Mouse (Mus musculus): ENCODE data around the gene Vps33b. TPM values are rescaled to one million over a fixed set of nuclear protein-coding genes. Genes with fewer than 3 reads are reported as not detected.
A peak's percentile ranks its signal among the peaks of the same experiment; 100 is the strongest.

Gene Vps33b
- polyA plus RNA-seq, 1 experiment: 10.7 TPM

GRCm38 (mm10) chr7:80284391-80284790 is 14.9 kb downstream of the Vps33b start:
- H3K4me3 ChIP-seq (ENCODE audit: insufficient read depth, low read length): no peak overlapping the region
- no peak for TF ChIP-seq CTCF (IDR thresholded peaks at IDR 0.05; ENCODE audit: borderline replicate concordance, insufficient read depth, low read length)
- no peak for TF ChIP-seq POLR2A (IDR thresholded peaks at IDR 0.05; ENCODE audit: low read depth, low read length)
- H3K4me1 ChIP-seq (ENCODE audit: control insufficient read depth, insufficient read depth, low read length): no peaks in the 10 kb centered on the region
- no peak overlapping the region for H3K27ac ChIP-seq (ENCODE audit: insufficient read depth, low read length)

- no peak overlapping the region for H3K27ac ChIP-seq (ENCODE audit: insufficient read depth, low read length)
- no peak overlapping the region for H3K4me3 ChIP-seq (ENCODE audit: insufficient read depth, low read length)
- no peak for TF ChIP-seq CTCF (IDR thresholded peaks at IDR 0.05; ENCODE audit: borderline replicate concordance, insufficient read depth, low read length)
- TF ChIP-seq POLR2A (IDR thresholded peaks at IDR 0.05; ENCODE audit: low read depth, low read length): no peak
- H3K4me1 ChIP-seq (ENCODE audit: control insufficient read depth, insufficient read depth, low read length): no peaks in the 10 kb centered on the region
Observed at GRCm38 (mm10) chr7:80285725-80286124, 16.3 kb downstream of the Vps33b start.

- no peak overlapping the region for H3K4me3 ChIP-seq (ENCODE audit: insufficient read depth, low read length)
- TF ChIP-seq POLR2A (IDR thresholded peaks at IDR 0.05; ENCODE audit: low read depth, low read length) (no peak), CTCF (IDR thresholded peaks at IDR 0.05; ENCODE audit: borderline replicate concordance, insufficient read depth, low read length) (no peak)
- H3K4me1 ChIP-seq (ENCODE audit: control insufficient read depth, insufficient read depth, low read length): no peaks in the 10 kb centered on the region
- no peak overlapping the region for H3K27ac ChIP-seq (ENCODE audit: insufficient read depth, low read length)
Observed at GRCm38 (mm10) chr7:80287736-80288135, 18.3 kb downstream of the Vps33b start.

GRCm38 (mm10) chr7:80294062-80294763 is 24.8 kb downstream of the Vps33b start, which contains the start of gene Prc1:
Gene Prc1 (plus strand): TSS chr7:80294450.
- peak within 1 kb of the TSS; percentile 78 for H3K4me3 ChIP-seq (ENCODE audit: insufficient read depth, low read length)
- H3K27ac ChIP-seq (ENCODE audit: insufficient read depth, low read length): peak within 1 kb of the TSS; percentile 71
- H3K4me1 ChIP-seq (ENCODE audit: control insufficient read depth, insufficient read depth, low read length): peaks cover 9% of the 10 kb centered on the region
- TF ChIP-seq CTCF (IDR thresholded peaks at IDR 0.05; ENCODE audit: borderline replicate concordance, insufficient read depth, low read length) (no peak), POLR2A (IDR thresholded peaks at IDR 0.05; ENCODE audit: low read depth, low read length) (peak; percentile 87)

- peak overlapping the region; percentile 78 for H3K4me3 ChIP-seq (ENCODE audit: insufficient read depth, low read length)
- peaks cover 9% of the 10 kb centered on the region for H3K4me1 ChIP-seq (ENCODE audit: control insufficient read depth, insufficient read depth, low read length)
- peak overlapping the region; percentile 29 for H3K27ac ChIP-seq (ENCODE audit: insufficient read depth, low read length)
- TF ChIP-seq POLR2A (IDR thresholded peaks at IDR 0.05; ENCODE audit: low read depth, low read length) (no peak), CTCF (IDR thresholded peaks at IDR 0.05; ENCODE audit: borderline replicate concordance, insufficient read depth, low read length) (no peak)
Observed at GRCm38 (mm10) chr7:80294764-80295648, 25.6 kb downstream of the Vps33b start.

- TF ChIP-seq CTCF (IDR thresholded peaks at IDR 0.05; ENCODE audit: borderline replicate concordance, insufficient read depth, low read length) (no peak), POLR2A (IDR thresholded peaks at IDR 0.05; ENCODE audit: low read depth, low read length) (no peak)
- Histone ChIP-seq H3K4me3 (ENCODE audit: insufficient read depth, low read length) (peak overlapping the region; percentile 31), H3K27ac (ENCODE audit: insufficient read depth, low read length) (peak overlapping the region; percentile 76; the same call in 1 of the 2 replicates), H3K4me1 (ENCODE audit: control insufficient read depth, insufficient read depth, low read length) (peaks cover 9% of the 10 kb centered on the region)
Observed at GRCm38 (mm10) chr7:80296462-80296861, 27.0 kb downstream of the Vps33b start.

- Histone ChIP-seq H3K4me1 (ENCODE audit: control insufficient read depth, insufficient read depth, low read length) (peaks cover 9% of the 10 kb centered on the region), H3K4me3 (ENCODE audit: insufficient read depth, low read length) (peak overlapping the region; percentile 31; the same call in 1 of the 2 replicates), H3K27ac (ENCODE audit: insufficient read depth, low read length) (peak overlapping the region; percentile 76)
- TF ChIP-seq CTCF (IDR thresholded peaks at IDR 0.05; ENCODE audit: borderline replicate concordance, insufficient read depth, low read length) (no peak), POLR2A (IDR thresholded peaks at IDR 0.05; ENCODE audit: low read depth, low read length) (no peak)
Observed at GRCm38 (mm10) chr7:80297041-80297440, 27.6 kb downstream of the Vps33b start.

GRCm38 (mm10) chr7:80298754-80299153 is 29.3 kb downstream of the Vps33b start:
- H3K4me1 ChIP-seq (ENCODE audit: control insufficient read depth, insufficient read depth, low read length): peaks cover 9% of the 10 kb centered on the region
- no peak overlapping the region for H3K27ac ChIP-seq (ENCODE audit: insufficient read depth, low read length)
- TF ChIP-seq CTCF (IDR thresholded peaks at IDR 0.05; ENCODE audit: borderline replicate concordance, insufficient read depth, low read length): no peak
- no peak for TF ChIP-seq POLR2A (IDR thresholded peaks at IDR 0.05; ENCODE audit: low read depth, low read length)
- H3K4me3 ChIP-seq (ENCODE audit: insufficient read depth, low read length): no peak overlapping the region

GRCm38 (mm10) chr7:80299568-80299967 is 30.1 kb downstream of the Vps33b start:
- Histone ChIP-seq H3K4me3 (ENCODE audit: insufficient read depth, low read length) (no peak overlapping the region), H3K4me1 (ENCODE audit: control insufficient read depth, insufficient read depth, low read length) (peaks cover 9% of the 10 kb centered on the region), H3K27ac (ENCODE audit: insufficient read depth, low read length) (no peak overlapping the region)
- TF ChIP-seq POLR2A (IDR thresholded peaks at IDR 0.05; ENCODE audit: low read depth, low read length): no peak
- no peak for TF ChIP-seq CTCF (IDR thresholded peaks at IDR 0.05; ENCODE audit: borderline replicate concordance, insufficient read depth, low read length)

Measured in embryonic fibroblast, embryonic 13.5 days (primary cell).